Mouse (Mus musculus) heart, embryonic 10.5 days (tissue): ENCODE measurements at regions not wholly inside any gene's neighbourhood (a gene's known extent, or its start where the extent isn't known, plus 50 kb on each side); places are given as distances from the start of the nearest gene placed in this dataset.

ENCODE experiments used
- DNase-seq: peaks from one replicate; pipeline ENCODE4 v3.0.0-alpha.2; 2017; ENCODE audit warnings: low spot score
- H3K27ac ChIP-seq: fragments of 300-500 bp; sonication (generic); 2 replicates; pipeline ENCODE4 v1.5.1; 2016; ENCODE audit warnings: mild to moderate bottlenecking
- H3K27me3 ChIP-seq: fragments of 300-500 bp; sonication (generic); 2 replicates; pipeline ENCODE4 v1.6.1; 2016; ENCODE audit warnings: mild to moderate bottlenecking; ENCODE audit not compliant: poor library complexity, insufficient read depth, severe bottlenecking
- H3K36me3 ChIP-seq: fragments of 300-500 bp; sonication (generic); 2 replicates; pipeline ENCODE4 v1.6.1; 2016; ENCODE audit warnings: mild to moderate bottlenecking, moderate library complexity
- H3K4me1 ChIP-seq: fragments of 300-500 bp; sonication (generic); 2 replicates; pipeline ENCODE4 v1.6.1; 2016; ENCODE audit warnings: mild to moderate bottlenecking
- H3K4me3 ChIP-seq: fragments of 300-500 bp; sonication (generic); 2 replicates; pipeline ENCODE4 v1.5.1; 2016; ENCODE audit warnings: mild to moderate bottlenecking, moderate library complexity
- H3K9me3 ChIP-seq: fragments of 300-500 bp; sonication (generic); 2 replicates; pipeline ENCODE4 v1.6.1; 2016; ENCODE audit warnings: mild to moderate bottlenecking, moderate library complexity
- WGBS: fragments of 180-500 bp; shearing (Covaris S2); methylation state at CpG from one replicate; pipeline ENCODE4 v1.1.7; 2016; 5-methylcytosine and 5-hydroxymethylcytosine counted together

DNA sequence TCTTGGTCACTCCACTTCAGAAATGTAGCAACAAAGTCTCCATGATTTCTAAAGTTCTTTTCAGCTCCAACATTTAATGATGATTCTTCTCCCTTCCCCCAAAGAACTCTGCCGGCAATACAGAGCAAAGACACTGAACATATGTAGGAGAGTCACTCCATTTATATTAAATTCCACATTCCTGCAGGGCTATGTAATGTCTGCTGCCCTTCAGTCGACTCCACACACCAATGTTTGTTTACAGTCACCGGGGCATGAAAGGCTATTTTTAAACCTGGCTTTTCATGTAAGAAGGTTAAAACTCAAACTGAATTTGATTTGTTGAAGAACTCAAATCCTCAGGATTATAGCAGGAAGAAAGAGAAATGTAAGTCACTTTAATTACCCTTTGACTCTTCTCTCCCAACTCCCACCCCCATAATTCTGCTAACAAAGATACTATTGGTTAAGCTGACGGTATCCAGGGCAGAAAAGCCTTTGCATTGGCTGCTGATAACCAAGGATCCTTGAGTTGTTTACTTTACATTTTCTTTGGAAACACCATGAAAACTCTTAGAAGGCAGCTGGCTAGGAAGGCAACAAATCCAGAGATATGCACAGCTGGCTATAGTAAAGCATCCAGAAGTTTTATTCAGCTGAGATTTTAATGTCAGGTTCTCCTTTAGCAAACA, 360.6 kb downstream of the Gsdmc2 start:
- Histone ChIP-seq H3K4me1 (no peaks in the 10 kb centered on the region; the same call in 1 of the 2 replicates), H3K4me3 (no peak overlapping the region), H3K27me3 (no peaks in the 10 kb centered on the region), H3K36me3 (no peaks in the 10 kb centered on the region), H3K27ac (peak overlapping the region; percentile 23; the same call in 1 of the 2 replicates), H3K9me3 (no peaks in the 10 kb centered on the region)
- no peak for DNase-seq
- WGBS: 21% methylated on average over 4 of the region's 4 CpGs

DNA sequence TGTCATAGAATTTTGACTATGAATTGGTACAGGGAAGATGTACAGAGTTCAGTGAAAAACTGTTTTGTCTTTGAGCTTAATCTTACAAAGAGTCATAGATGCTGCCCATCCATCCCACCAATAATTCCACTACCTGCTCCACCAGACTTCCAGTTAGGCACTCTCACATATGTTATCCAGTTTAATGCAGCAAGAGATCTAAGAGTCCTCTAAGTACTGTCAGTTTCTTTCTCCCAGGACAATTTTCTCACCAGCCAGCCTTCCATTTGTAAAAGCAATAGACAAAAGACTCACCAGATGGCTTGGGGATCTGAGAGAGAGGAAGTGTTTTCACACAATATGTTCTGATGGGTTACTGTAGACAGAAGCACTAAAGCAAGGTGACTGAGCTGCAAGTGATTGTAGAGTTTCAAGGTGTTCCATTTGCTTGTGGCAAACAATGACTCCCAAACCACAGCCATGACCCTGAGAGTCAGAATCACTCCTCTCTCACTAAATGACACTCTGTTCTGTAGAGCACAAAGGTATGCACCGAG, 365.6 kb downstream of the Gsdmc2 start:
- no peaks in the 10 kb centered on the region for H3K36me3 ChIP-seq
- no peak for DNase-seq
- no peaks in the 10 kb centered on the region for H3K27me3 ChIP-seq
- H3K27ac ChIP-seq: no peak overlapping the region
- no peaks in the 10 kb centered on the region for H3K4me1 ChIP-seq
- H3K4me3 ChIP-seq: no peak overlapping the region
- no peaks in the 10 kb centered on the region for H3K9me3 ChIP-seq
- WGBS: 52% methylated on average over 1 of the region's 1 CpGs

DNA sequence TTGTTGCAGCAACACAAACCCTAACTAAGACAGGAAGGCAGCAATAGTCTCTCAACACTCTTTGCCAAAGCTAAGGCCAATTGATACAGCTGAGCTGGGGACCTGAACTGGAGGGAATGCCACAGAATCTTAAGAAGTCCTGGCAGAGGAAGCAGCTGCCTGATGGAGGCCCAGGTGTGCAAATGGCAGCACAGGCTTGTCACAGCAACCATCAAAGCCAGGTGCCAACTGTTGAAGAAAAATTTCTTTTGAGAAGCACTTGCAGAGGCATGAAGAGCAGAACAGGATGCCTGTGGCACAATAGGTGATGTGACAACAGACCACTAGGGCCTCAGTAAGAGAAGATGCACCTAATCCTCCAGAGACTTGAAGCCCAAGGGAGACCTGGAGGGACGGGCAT, 378.1 kb downstream of the Gsdmc2 start:
- Histone ChIP-seq H3K9me3 (no peaks in the 10 kb centered on the region), H3K27ac (no peak overlapping the region), H3K27me3 (no peaks in the 10 kb centered on the region), H3K4me3 (no peak overlapping the region), H3K36me3 (no peaks in the 10 kb centered on the region), H3K4me1 (no peaks in the 10 kb centered on the region)
- WGBS: 78% methylated on average over 1 of the region's 1 CpGs
- no peak for DNase-seq

DNA sequence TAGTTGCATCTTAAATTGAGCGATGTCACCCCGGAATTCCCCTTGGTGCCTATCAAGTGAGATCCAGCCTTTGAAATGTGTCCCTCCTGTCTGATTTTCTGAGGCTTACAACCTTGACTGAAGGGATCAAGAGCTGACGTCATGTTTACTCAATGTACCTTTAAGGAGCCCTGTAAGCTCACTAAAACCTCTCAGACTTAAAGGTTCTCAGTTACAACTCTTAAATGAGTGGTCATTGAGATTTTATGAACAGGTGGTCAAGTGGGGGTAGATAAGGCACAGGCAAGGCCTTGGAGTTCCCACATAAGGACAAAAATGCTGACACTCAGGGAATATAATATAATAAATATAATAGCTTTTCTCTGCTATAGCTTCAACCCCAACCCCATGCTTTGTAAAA, 392.4 kb downstream of the Gsdmc2 start:
- Histone ChIP-seq H3K36me3 (no peaks in the 10 kb centered on the region), H3K27me3 (no peaks in the 10 kb centered on the region), H3K4me1 (no peaks in the 10 kb centered on the region), H3K27ac (no peak overlapping the region), H3K9me3 (no peaks in the 10 kb centered on the region), H3K4me3 (no peak overlapping the region)
- 85% methylated on average over 3 of the region's 3 CpGs for WGBS
- no peak for DNase-seq

- no peaks in the 10 kb centered on the region for H3K36me3 ChIP-seq
Measured at GRCm38 (mm10) chr15:63446288-63446687, 398.7 kb downstream of the Gsdmc2 start.

GRCm38 (mm10) chr15:63445016-63445415, 400.0 kb downstream of the Gsdmc2 start:
- Histone ChIP-seq H3K27ac (no peak overlapping the region), H3K27me3 (no peaks in the 10 kb centered on the region), H3K4me3 (no peak overlapping the region), H3K9me3 (no peaks in the 10 kb centered on the region), H3K4me1 (no peaks in the 10 kb centered on the region), H3K36me3 (no peaks in the 10 kb centered on the region)
- 82% methylated on average over 4 of the region's 4 CpGs for WGBS
- no peak for DNase-seq

More at GRCm38 (mm10) chr15:63446288-63446687, 398.7 kb downstream of the Gsdmc2 start:
- DNase-seq: no peak
- no peaks in the 10 kb centered on the region for H3K4me1 ChIP-seq
- no peaks in the 10 kb centered on the region for H3K27me3 ChIP-seq
- WGBS: 69% methylated on average over 4 of the region's 4 CpGs
- no peak overlapping the region for H3K27ac ChIP-seq
- H3K9me3 ChIP-seq: no peaks in the 10 kb centered on the region
- H3K4me3 ChIP-seq: no peak overlapping the region

DNA sequence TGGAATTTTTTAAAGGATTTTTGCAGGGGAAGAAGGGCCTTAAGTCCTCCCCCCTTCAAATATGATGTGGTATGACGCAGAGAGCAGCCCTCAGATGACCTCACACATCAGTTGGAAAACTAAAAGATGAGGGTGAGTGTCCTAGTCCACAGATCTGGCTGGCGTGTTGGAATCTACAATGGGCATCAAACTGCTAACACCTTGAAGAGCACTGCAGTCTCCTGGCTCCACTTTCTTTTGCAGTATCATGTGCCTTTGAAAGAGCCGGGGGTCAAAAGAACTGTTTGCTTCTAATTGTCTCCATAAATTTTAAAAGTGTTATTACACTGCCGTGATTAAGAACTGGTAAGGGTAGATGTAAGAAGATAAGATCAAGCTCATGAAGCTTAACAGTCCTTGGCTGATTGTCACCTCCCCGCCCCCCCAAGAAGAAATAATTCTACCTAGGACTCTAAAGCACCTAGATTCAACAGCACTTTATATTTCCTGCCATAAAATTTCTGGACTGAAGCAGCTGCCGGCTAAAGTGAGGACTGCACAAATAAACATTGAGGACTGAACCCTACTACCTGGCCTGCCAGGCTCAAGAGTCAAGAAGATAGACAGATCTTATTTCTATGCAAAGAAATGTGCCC, 402.7 kb downstream of the Gsdmc2 start:
- no peaks in the 10 kb centered on the region for H3K4me1 ChIP-seq
- H3K9me3 ChIP-seq: no peaks in the 10 kb centered on the region
- H3K27me3 ChIP-seq: no peaks in the 10 kb centered on the region
- no peak overlapping the region for H3K4me3 ChIP-seq
- no peak for DNase-seq
- 72% methylated on average over 6 of the region's 6 CpGs for WGBS
- H3K27ac ChIP-seq: no peak overlapping the region
- H3K36me3 ChIP-seq: no peaks in the 10 kb centered on the region

DNA sequence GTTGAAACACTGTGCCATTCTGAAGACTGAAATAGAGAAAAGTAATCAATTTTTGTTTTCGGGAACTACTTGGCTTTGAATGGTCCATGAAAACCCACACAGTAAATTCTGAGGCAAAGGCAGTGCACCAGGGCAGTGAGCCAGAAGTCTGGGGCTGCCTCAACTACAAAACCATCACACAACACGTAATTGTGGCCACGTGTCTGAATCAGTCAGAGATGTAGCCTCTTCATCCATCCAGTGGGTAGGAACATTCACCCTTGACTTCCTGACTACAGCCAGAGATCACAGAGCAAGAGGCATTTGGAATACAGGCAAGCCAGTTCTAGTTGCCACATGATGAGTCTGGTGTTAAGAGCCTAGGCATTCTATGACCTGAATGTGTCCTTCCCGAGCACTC, 432.3 kb downstream of the Gsdmc2 start:
- no peaks in the 10 kb centered on the region for H3K9me3 ChIP-seq
- WGBS: 83% methylated on average over 4 of the region's 4 CpGs
- DNase-seq: no peak
- H3K4me1 ChIP-seq: no peaks in the 10 kb centered on the region
- no peaks in the 10 kb centered on the region for H3K27me3 ChIP-seq
- H3K4me3 ChIP-seq: no peak overlapping the region
- no peak overlapping the region for H3K27ac ChIP-seq
- no peaks in the 10 kb centered on the region for H3K36me3 ChIP-seq

- H3K27me3 ChIP-seq: no peaks in the 10 kb centered on the region
- 84% methylated on average over 3 of the region's 3 CpGs for WGBS
- no peaks in the 10 kb centered on the region for H3K9me3 ChIP-seq
- no peak overlapping the region for H3K4me3 ChIP-seq
- H3K36me3 ChIP-seq: no peaks in the 10 kb centered on the region
- H3K4me1 ChIP-seq: no peaks in the 10 kb centered on the region
- DNase-seq: no peak
- no peak overlapping the region for H3K27ac ChIP-seq
Measured at GRCm38 (mm10) chr15:63411771-63412118, 433.2 kb downstream of the Gsdmc2 start.

DNA sequence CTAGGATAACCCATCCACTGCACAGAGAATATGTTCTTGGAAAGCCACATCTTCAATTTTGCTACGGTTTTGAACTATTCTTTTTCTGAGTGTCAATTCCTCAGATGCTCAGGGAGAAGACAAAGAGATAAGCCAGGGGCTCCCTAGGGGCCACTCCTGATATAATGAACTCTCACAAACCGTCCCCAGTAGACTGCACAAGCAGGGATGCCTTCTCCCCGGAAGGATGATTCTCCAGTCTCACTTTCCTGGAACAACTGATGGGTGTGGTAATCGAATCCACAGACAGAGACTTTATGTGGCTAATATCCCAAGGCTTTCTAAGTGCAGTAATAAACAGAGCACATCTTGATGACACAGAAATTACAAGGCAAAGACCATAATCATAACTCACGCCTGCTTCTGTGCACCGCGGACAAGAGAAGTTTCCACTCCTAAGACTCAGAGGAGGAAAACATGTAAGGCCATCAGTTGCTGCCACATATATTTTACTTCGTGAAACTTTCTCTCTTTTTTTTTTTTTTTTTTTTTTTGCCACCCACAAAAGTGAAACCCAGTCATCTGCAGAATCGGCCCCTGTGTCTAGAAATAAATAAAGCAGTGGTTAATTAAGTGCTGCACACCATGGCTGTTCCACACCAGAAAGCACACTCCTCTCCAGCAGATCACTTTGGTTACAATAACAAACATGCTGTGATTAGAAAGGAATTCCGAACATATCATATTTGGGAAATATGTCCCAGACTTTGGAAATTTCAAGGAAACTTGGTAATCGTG, 433.8 kb downstream of the Gsdmc2 start:
- WGBS: 71% methylated on average over 11 of the region's 11 CpGs
- no peak overlapping the region for H3K27ac ChIP-seq
- H3K36me3 ChIP-seq: no peaks in the 10 kb centered on the region
- H3K27me3 ChIP-seq: no peaks in the 10 kb centered on the region
- no peaks in the 10 kb centered on the region for H3K4me1 ChIP-seq
- no peak overlapping the region for H3K4me3 ChIP-seq
- no peak for DNase-seq
- H3K9me3 ChIP-seq: no peaks in the 10 kb centered on the region

DNA sequence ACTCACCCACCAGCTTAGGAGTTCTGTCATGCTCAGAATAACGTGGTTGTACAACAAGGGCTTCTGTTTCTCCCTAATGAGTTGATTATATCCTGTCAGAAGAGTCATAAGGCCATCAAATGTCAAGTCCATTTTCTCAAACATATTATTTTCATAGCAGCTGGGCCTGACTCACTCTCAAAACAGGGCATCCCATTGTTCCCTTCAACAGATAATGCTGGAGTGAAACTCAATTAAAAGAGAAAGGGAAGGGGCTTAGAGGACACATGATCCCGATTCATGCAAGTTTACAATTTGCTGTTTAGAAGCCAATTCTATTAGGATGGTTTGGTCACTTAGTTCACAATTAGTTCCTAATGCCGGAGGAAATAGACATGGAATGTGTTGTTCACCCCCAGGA, 444.5 kb downstream of the Gsdmc2 start:
- no peaks in the 10 kb centered on the region for H3K36me3 ChIP-seq
- H3K4me1 ChIP-seq: no peaks in the 10 kb centered on the region
- 65% methylated on average over 3 of the region's 3 CpGs for WGBS
- no peak overlapping the region for H3K4me3 ChIP-seq
- no peaks in the 10 kb centered on the region for H3K9me3 ChIP-seq
- H3K27ac ChIP-seq: no peak overlapping the region
- no peaks in the 10 kb centered on the region for H3K27me3 ChIP-seq
- DNase-seq: no peak

DNA sequence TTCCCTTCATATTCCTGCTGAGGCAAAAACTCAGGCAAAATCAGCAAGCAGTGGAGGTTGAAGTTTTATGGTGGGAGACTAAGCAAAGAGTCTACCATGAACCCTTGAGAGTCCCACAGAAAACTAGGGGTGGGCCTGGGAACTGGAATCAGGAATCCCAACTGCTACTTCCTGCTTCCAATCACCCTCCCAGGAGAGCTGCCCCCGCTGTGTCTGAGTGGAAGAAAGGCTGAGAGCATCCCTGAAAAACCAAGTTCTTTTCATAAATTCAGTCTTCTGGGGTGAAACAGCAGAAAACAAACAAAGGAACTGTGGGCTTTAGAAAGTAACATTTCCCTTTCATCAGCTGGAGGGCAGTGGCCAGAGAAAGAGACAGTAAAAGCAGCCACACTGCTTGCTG, 445.0 kb downstream of the Gsdmc2 start:
- Histone ChIP-seq H3K36me3 (no peaks in the 10 kb centered on the region), H3K27ac (no peak overlapping the region), H3K4me1 (no peaks in the 10 kb centered on the region), H3K9me3 (no peaks in the 10 kb centered on the region), H3K4me3 (no peak overlapping the region), H3K27me3 (no peaks in the 10 kb centered on the region)
- 59% methylated on average over 1 of the region's 1 CpGs for WGBS
- DNase-seq: no peak

DNA sequence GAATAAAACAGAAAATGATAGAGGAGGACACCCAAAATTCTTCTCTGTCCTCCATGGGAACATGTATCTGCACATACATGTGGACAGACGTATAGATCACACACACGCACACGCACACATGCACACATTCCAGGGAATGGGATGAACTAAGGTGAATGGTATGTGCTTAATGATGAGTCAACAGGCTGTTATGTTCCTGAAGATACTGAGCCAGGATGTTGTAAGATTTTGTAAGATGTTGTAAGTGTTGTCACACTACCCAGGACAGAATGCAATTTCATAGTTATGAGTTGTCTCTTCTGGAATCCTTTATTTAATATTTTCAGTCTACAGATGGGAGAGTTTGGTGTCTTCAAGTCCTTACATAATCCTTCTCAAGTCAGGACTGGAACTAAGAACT, 447.5 kb downstream of the Gsdmc2 start:
- H3K4me1 ChIP-seq: no peaks in the 10 kb centered on the region
- DNase-seq: no peak
- no peaks in the 10 kb centered on the region for H3K36me3 ChIP-seq
- H3K9me3 ChIP-seq: no peaks in the 10 kb centered on the region
- H3K27me3 ChIP-seq: no peaks in the 10 kb centered on the region
- H3K4me3 ChIP-seq: no peak overlapping the region
- H3K27ac ChIP-seq: no peak overlapping the region
- WGBS: 88% methylated on average over 3 of the region's 3 CpGs
